Mouse (Mus musculus) liver, embryonic 13.5 days (tissue): ENCODE results near the gene Mup9. TPM values are rescaled to one million over a fixed set of nuclear protein-coding genes. Genes with fewer than 3 reads are reported as not detected.
"Not testable (repeated sequence)": the region's sequence is repeated elsewhere in the genome, so short reads cannot be mapped to it uniquely, and the experiment has no call there.

ENCODE experiments used
- ATAC-seq: fragments of 200-750 bp; cut with Nextera tagmentation; 2 replicates; pipeline ENCODE4 v1.8.0; 2017; ENCODE audit warnings: low read depth, mild to moderate bottlenecking, moderate number of reproducible peaks, moderate library complexity
- DNase-seq: peaks from one replicate; pipeline ENCODE4 v3.0.0; 2022
- H3K27ac ChIP-seq: fragments of 300-500 bp; sonication (generic); 2 replicates; pipeline ENCODE4 v1.5.1; 2015; ENCODE audit warnings: moderate library complexity, mild to moderate bottlenecking, inconsistent platforms
- H3K27me3 ChIP-seq: fragments of 300-500 bp; sonication (generic); 2 replicates; pipeline ENCODE4 v1.6.1; 2015; ENCODE audit warnings: mild to moderate bottlenecking, inconsistent platforms
- H3K36me3 ChIP-seq: fragments of 300-500 bp; sonication (generic); 2 replicates; pipeline ENCODE4 v1.6.1; 2015; ENCODE audit warnings: mild to moderate bottlenecking, inconsistent platforms
- H3K4me1 ChIP-seq: fragments of 300-500 bp; sonication (generic); replicated peaks from 2 replicates; pipeline ENCODE4 v1.6.1; 2015; ENCODE audit warnings: inconsistent platforms
- H3K4me2 ChIP-seq: fragments of 300-500 bp; sonication (generic); 2 replicates; pipeline ENCODE4 v1.6.1; 2015; ENCODE audit warnings: inconsistent platforms, mild to moderate bottlenecking, moderate library complexity
- H3K4me3 ChIP-seq: fragments of 300-500 bp; sonication (generic); replicated peaks from 2 replicates; pipeline ENCODE4 v1.5.1; 2015; ENCODE audit warnings: mild to moderate bottlenecking, inconsistent platforms
- H3K9ac ChIP-seq: fragments of 300-500 bp; sonication (generic); 2 replicates; pipeline ENCODE4 v1.6.1; 2015; ENCODE audit warnings: mild to moderate bottlenecking, inconsistent platforms
- H3K9me3 ChIP-seq: fragments of 300-500 bp; sonication (generic); replicated peaks from 2 replicates; pipeline ENCODE4 v1.6.1; 2016; ENCODE audit warnings: inconsistent platforms
- WGBS: fragments of 180-500 bp; shearing (Covaris S2); methylation state at CpG from one replicate; pipeline ENCODE4 v1.1.7; 2015; ENCODE audit not compliant: insufficient replicate concordance; 5-methylcytosine and 5-hydroxymethylcytosine counted together
- polyA plus RNA-seq: library from polyadenylated mRNA; unstranded; fragments of >200 nt; fragmentation: Nextera tagmentation; extraction: Ambion mirVana; gene quantifications from 2 replicates; pipeline ENCODE4 v1.2.1, GENCODE M21; 2015

Mup9 gene
- not detected in 2 replicates for polyA plus RNA-seq

- H3K4me2 ChIP-seq, ATAC-seq, DNase-seq, H3K9me3 ChIP-seq, H3K9ac ChIP-seq, H3K36me3 ChIP-seq, H3K4me1 ChIP-seq, H3K4me3 ChIP-seq, H3K27ac ChIP-seq, H3K27me3 ChIP-seq: not testable (repeated sequence)
- 60% methylated on average over 3 of the region's 3 CpGs for WGBS
Observed at GRCm38 (mm10) chr4:60421852-60422251, at the start of gene Mup9. TSS of gene Mup9 (minus strand) at chr4:60421952.

Other genes starting within 250 kb of the Mup9 start
- gene Mup8, start 199.4 kb downstream of the Mup9 start, polyA plus RNA-seq = not detected in 2 replicates
- not detected in 2 replicates for gene Mup1, start 80.0 kb upstream of the Mup9 start, polyA plus RNA-seq
- gene Mup10, start 160.2 kb upstream of the Mup9 start, polyA plus RNA-seq = not detected in 2 replicates
- not detected in 2 replicates for gene Mup11, start 240.5 kb upstream of the Mup9 start, polyA plus RNA-seq